Mouse (Mus musculus) heart, postnatal 14 days (tissue): Measurements from ENCODE around the gene Synj1. TPM values are rescaled to one million over a fixed set of nuclear protein-coding genes. Genes with fewer than 3 reads are reported as not detected.

ENCODE experiments used
- DNase-seq, 2 experiments: peaks; one replicate each; pipeline ENCODE4 v3.0.0; 2021 to 2022
- intact Hi-C: fragments of 180-260 bp; cut with DNase I; formaldehyde crosslinking; loops from one replicate; pipeline ENCODE4 v1.15.1; 2025
- microRNA-seq, 2 experiments: library from miRNA; unstranded; fragments of <30 nt; microRNA quantifications; one replicate each; pipeline ENCODE4 v1.2.0; 2021 to 2022
- total RNA-seq, 2 experiments: library from RNA; stranded (reverse); gene quantifications; 2 replicates each; pipeline ENCODE4 v1.2.3; 2021

Gene Synj1
- total RNA-seq, 2 experiments from 2014 or later = 28.6 to 32.5 TPM

GRCm38 (mm10) chr16:90899498-90899897 lies 111.6 kb downstream of the Synj1 start:
- DNase-seq = peak in 1 of 2 experiments; percentile 39
- intact Hi-C loops = no loop called here

GRCm38 (mm10) chr16:90897651-90898050 lies 113.5 kb downstream of the Synj1 start:
- intact Hi-C loops = no loop called here
- peak; percentile 56 to 76 for DNase-seq

GRCm38 (mm10) chr16:90893792-90894191 lies 117.3 kb downstream of the Synj1 start:
- intact Hi-C loops = no loop called here
- no peak for DNase-seq

- no peak for DNase-seq
- intact Hi-C loops = no loop called here
These were observed 118.1 kb downstream of the Synj1 start for GRCm38 (mm10) chr16:90893019-90893418.

- intact Hi-C loops = no loop called here
- DNase-seq = no peak
These were observed 119.0 kb downstream of the Synj1 start for GRCm38 (mm10) chr16:90892081-90892480.

- intact Hi-C loops = no loop called here
- DNase-seq = no peak
These were observed 119.5 kb downstream of the Synj1 start for GRCm38 (mm10) chr16:90891601-90892000.

GRCm38 (mm10) chr16:90890683-90891082 lies 120.4 kb downstream of the Synj1 start:
- DNase-seq = no peak
- intact Hi-C loops = no loop called here

Small RNA genes lying within 50 kb of the gene (microRNA-seq; reads per million reads assigned to microRNA genes)
- gene Gm22933 = 0 reads per million in 2 experiments

Other genes starting within 250 kb of the Synj1 start
- gene Urb1, start 200.9 kb downstream of the Synj1 start, total RNA-seq = 1 to 10 TPM; 5.9 to 8.9 TPM
- gene Eva1c, start 184.6 kb downstream of the Synj1 start, total RNA-seq = 1 to 10 TPM; 2.3 to 2.7 TPM
- 10 to 100 TPM; 25.6 to 28.3 TPM for gene Cfap298, start 76.2 kb downstream of the Synj1 start, total RNA-seq
- gene Paxbp1, start 33.2 kb upstream of the Synj1 start, total RNA-seq = 10 to 100 TPM; 20.3 to 21.1 TPM
- under 1 TPM; 0.10 to 0.12 TPM for gene 4932438H23Rik, start 83.8 kb upstream of the Synj1 start, total RNA-seq
- not detected for gene Olig2, start 214.1 kb upstream of the Synj1 start, total RNA-seq